Mouse (Mus musculus) lung, adult 2 months (tissue): ENCODE data around the gene Scgb3a1.

ENCODE experiments used
- CTCF ChIP-seq: fragments of 200-500 bp; IDR thresholded peaks from 2 replicates; pipeline ENCODE4 v1.5.1; 2011; ENCODE audit warnings: mild to moderate bottlenecking, low read length, control low read depth; ENCODE audit not compliant: insufficient read depth
- POLR2A ChIP-seq: fragments of 200-500 bp; IDR thresholded peaks from 2 replicates; pipeline ENCODE4 v1.6.1; 2011; ENCODE audit warnings: low read depth, mild to moderate bottlenecking, control low read depth, low read length, borderline replicate concordance; ENCODE audit errors: extremely low read depth

DNA sequence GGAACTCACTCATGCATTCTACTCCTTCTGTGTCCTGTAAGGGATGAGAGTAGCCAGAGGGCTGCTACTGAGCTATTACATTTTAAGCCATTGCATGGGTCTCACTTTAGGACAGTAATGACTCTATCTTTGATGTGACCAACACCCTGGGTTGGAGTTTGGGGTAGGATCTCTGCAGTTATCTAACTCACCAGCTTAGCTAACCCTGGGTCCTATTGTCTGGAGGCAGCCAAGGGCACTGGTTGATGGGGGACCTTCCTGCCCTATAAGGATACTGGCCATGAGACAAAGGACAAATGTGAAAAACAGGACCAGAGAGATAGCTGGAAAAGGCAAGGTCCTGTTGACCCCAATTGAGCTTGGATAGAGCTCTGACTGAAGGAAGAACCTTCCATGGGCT is 7.9 kb upstream of the Scgb3a1 start:
- no peak for TF ChIP-seq CTCF
- TF ChIP-seq POLR2A = no peak
